Mouse (Mus musculus): ENCODE data around the gene Gabrg1. TPM values are rescaled to one million over a fixed set of nuclear protein-coding genes. Genes with fewer than 3 reads are reported as not detected.
A peak's percentile ranks its signal among the peaks of the same experiment; 100 is the strongest.

The Gabrg1 gene
- 14.0 and 16.7 TPM in 2 replicates for polyA plus RNA-seq (2014; fragmentation: Nextera tagmentation; extraction: Ambion mirVana)

- peak within 1 kb of the TSS; percentile 85 for H3K4me2 ChIP-seq (ENCODE audit: low read length)
- ATAC-seq (ENCODE audit: low FRiP score, low TSS enrichment) = peak; percentile 85
- WGBS = under 1% methylated on average over 19 of the region's 19 CpGs
Observed at GRCm38 (mm10) chr5:70842192-70843095, at the start of gene Gabrg1. Gabrg1 (minus strand) TSS chr5:70842617.

GRCm38 (mm10) chr5:70884026-70884425, 41.6 kb upstream of the Gabrg1 start:
- no peak overlapping the region for H3K4me3 ChIP-seq (replicated peaks; ENCODE audit: low read depth, low read length)
- H3K9me3 ChIP-seq (ENCODE audit: control insufficient read depth, low read length) = no peaks in the 10 kb centered on the region
- no peak for ATAC-seq (ENCODE audit: low FRiP score, low TSS enrichment)
- no peaks in the 10 kb centered on the region for H3K27me3 ChIP-seq (ENCODE audit: control insufficient read depth, insufficient read depth, low read length)
- no peak for DNase-seq
- WGBS = 91% methylated on average over 3 of the region's 3 CpGs
- no peaks in the 10 kb centered on the region for H3K36me3 ChIP-seq (ENCODE audit: control insufficient read depth, insufficient read depth, low read length)
- H3K9ac ChIP-seq (replicated peaks; ENCODE audit: low read length) = no peak overlapping the region
- H3K27ac ChIP-seq (replicated peaks; ENCODE audit: low read depth, low read length) = no peak overlapping the region
- no peak overlapping the region for H3K4me2 ChIP-seq (ENCODE audit: low read length)
- no peaks in the 10 kb centered on the region for H3K4me1 ChIP-seq (ENCODE audit: control insufficient read depth, insufficient read depth, low read length)

More at GRCm38 (mm10) chr5:70842192-70843095, at the start of gene Gabrg1:
- H3K36me3 ChIP-seq (ENCODE audit: control insufficient read depth, insufficient read depth, low read length) = no peaks in the 10 kb centered on the region
- no peaks in the 10 kb centered on the region for H3K9me3 ChIP-seq (ENCODE audit: control insufficient read depth, low read length)
- H3K27me3 ChIP-seq (ENCODE audit: control insufficient read depth, insufficient read depth, low read length) = no peaks in the 10 kb centered on the region
- H3K27ac ChIP-seq (replicated peaks; ENCODE audit: low read depth, low read length) = peak within 1 kb of the TSS; percentile 77
- no peaks in the 10 kb centered on the region for H3K4me1 ChIP-seq (ENCODE audit: control insufficient read depth, insufficient read depth, low read length)
- peak within 1 kb of the TSS; percentile 56 for H3K9ac ChIP-seq (replicated peaks; ENCODE audit: low read length)
- DNase-seq = peak; percentile 86
- H3K4me3 ChIP-seq (replicated peaks; ENCODE audit: low read depth, low read length) = peak within 1 kb of the TSS; percentile 51

- WGBS = 60% methylated on average over 1 of the region's 1 CpGs
- DNase-seq = peak; percentile 7
- no peak overlapping the region for H3K4me3 ChIP-seq (replicated peaks; ENCODE audit: low read depth, low read length)
- H3K27me3 ChIP-seq (ENCODE audit: control insufficient read depth, insufficient read depth, low read length) = no peaks in the 10 kb centered on the region
- H3K4me1 ChIP-seq (ENCODE audit: control insufficient read depth, insufficient read depth, low read length) = no peaks in the 10 kb centered on the region
- H3K4me2 ChIP-seq (ENCODE audit: low read length) = no peak overlapping the region
- no peaks in the 10 kb centered on the region for H3K36me3 ChIP-seq (ENCODE audit: control insufficient read depth, insufficient read depth, low read length)
- H3K9ac ChIP-seq (replicated peaks; ENCODE audit: low read length) = no peak overlapping the region
- H3K9me3 ChIP-seq (ENCODE audit: control insufficient read depth, low read length) = no peaks in the 10 kb centered on the region
- no peak overlapping the region for H3K27ac ChIP-seq (replicated peaks; ENCODE audit: low read depth, low read length)
- ATAC-seq (ENCODE audit: low FRiP score, low TSS enrichment) = peak; percentile 60
Observed at GRCm38 (mm10) chr5:70870081-70870480, 27.7 kb upstream of the Gabrg1 start.

GRCm38 (mm10) chr5:70843096-70843734, 798 bp upstream of the Gabrg1 start:
- Histone ChIP-seq H3K4me3 (replicated peaks; ENCODE audit: low read depth, low read length) (peak overlapping the region; percentile 51), H3K9me3 (ENCODE audit: control insufficient read depth, low read length) (no peaks in the 10 kb centered on the region), H3K4me1 (ENCODE audit: control insufficient read depth, insufficient read depth, low read length) (no peaks in the 10 kb centered on the region), H3K27ac (replicated peaks; ENCODE audit: low read depth, low read length) (peak overlapping the region; percentile 77), H3K27me3 (ENCODE audit: control insufficient read depth, insufficient read depth, low read length) (no peaks in the 10 kb centered on the region), H3K4me2 (ENCODE audit: low read length) (peak overlapping the region; percentile 85), H3K9ac (replicated peaks; ENCODE audit: low read length) (peak overlapping the region; percentile 56), H3K36me3 (ENCODE audit: control insufficient read depth, insufficient read depth, low read length) (no peaks in the 10 kb centered on the region)
- 3% methylated on average over 11 of the region's 11 CpGs for WGBS
- peak; percentile 96 for DNase-seq
- peak; percentile 92 for ATAC-seq (ENCODE audit: low FRiP score, low TSS enrichment)

- H3K27me3 ChIP-seq (ENCODE audit: control insufficient read depth, insufficient read depth, low read length) = no peaks in the 10 kb centered on the region
- no peaks in the 10 kb centered on the region for H3K36me3 ChIP-seq (ENCODE audit: control insufficient read depth, insufficient read depth, low read length)
- no peak overlapping the region for H3K4me2 ChIP-seq (ENCODE audit: low read length)
- no peaks in the 10 kb centered on the region for H3K9me3 ChIP-seq (ENCODE audit: control insufficient read depth, low read length)
- H3K4me3 ChIP-seq (replicated peaks; ENCODE audit: low read depth, low read length) = no peak overlapping the region
- 89% methylated on average over 2 of the region's 2 CpGs for WGBS
- ATAC-seq (ENCODE audit: low FRiP score, low TSS enrichment) (no peak), DNase-seq (no peak)
- no peak overlapping the region for H3K27ac ChIP-seq (replicated peaks; ENCODE audit: low read depth, low read length)
- H3K9ac ChIP-seq (replicated peaks; ENCODE audit: low read length) = no peak overlapping the region
- no peaks in the 10 kb centered on the region for H3K4me1 ChIP-seq (ENCODE audit: control insufficient read depth, insufficient read depth, low read length)
Observed at GRCm38 (mm10) chr5:70818681-70819080, 23.7 kb downstream of the Gabrg1 start.

GRCm38 (mm10) chr5:70736156-70736555, 106.3 kb downstream of the Gabrg1 start:
- Histone ChIP-seq H3K4me1 (ENCODE audit: control insufficient read depth, insufficient read depth, low read length) (no peaks in the 10 kb centered on the region), H3K9me3 (ENCODE audit: control insufficient read depth, low read length) (no peaks in the 10 kb centered on the region), H3K27me3 (ENCODE audit: control insufficient read depth, insufficient read depth, low read length) (no peaks in the 10 kb centered on the region), H3K36me3 (ENCODE audit: control insufficient read depth, insufficient read depth, low read length) (no peaks in the 10 kb centered on the region), H3K4me3 (replicated peaks; ENCODE audit: low read depth, low read length) (no peak overlapping the region), H3K9ac (replicated peaks; ENCODE audit: low read length) (no peak overlapping the region), H3K27ac (replicated peaks; ENCODE audit: low read depth, low read length) (no peak overlapping the region), H3K4me2 (ENCODE audit: low read length) (no peak overlapping the region)
- ATAC-seq (ENCODE audit: low FRiP score, low TSS enrichment) (no peak), DNase-seq (no peak)
- 87% methylated on average over 2 of the region's 2 CpGs for WGBS

- H3K4me3 ChIP-seq (replicated peaks; ENCODE audit: low read depth, low read length) = no peak overlapping the region
- no peak overlapping the region for H3K9ac ChIP-seq (replicated peaks; ENCODE audit: low read length)
Observed at GRCm38 (mm10) chr5:70704361-70704760, 138.1 kb downstream of the Gabrg1 start.

More at GRCm38 (mm10) chr5:70704361-70704760, 138.1 kb downstream of the Gabrg1 start:
- Histone ChIP-seq H3K9me3 (ENCODE audit: control insufficient read depth, low read length) (no peaks in the 10 kb centered on the region), H3K4me2 (ENCODE audit: low read length) (no peak overlapping the region), H3K27me3 (ENCODE audit: control insufficient read depth, insufficient read depth, low read length) (no peaks in the 10 kb centered on the region), H3K27ac (replicated peaks; ENCODE audit: low read depth, low read length) (no peak overlapping the region), H3K4me1 (ENCODE audit: control insufficient read depth, insufficient read depth, low read length) (no peaks in the 10 kb centered on the region), H3K36me3 (ENCODE audit: control insufficient read depth, insufficient read depth, low read length) (no peaks in the 10 kb centered on the region)
- DNase-seq (no peak), ATAC-seq (ENCODE audit: low FRiP score, low TSS enrichment) (no peak)

Measured in midbrain, embryonic 14.5 days (tissue).